Mouse (Mus musculus) adrenal gland, adult 18-20 months (tissue): ENCODE measurements around the gene Tmem178b. TPM values are rescaled to one million over a fixed set of nuclear protein-coding genes. Genes with fewer than 3 reads are reported as not detected.

Source experiments
- DNase-seq, 2 experiments: peaks; one replicate each; pipeline ENCODE4 v3.0.0; 2021 to 2022; ENCODE audit warnings: low spot score in 2 of 2
- total RNA-seq, 2 experiments: library from RNA; stranded (reverse); gene quantifications; 1 replicate in 1 of 2; 2 replicates in 1 of 2; pipeline ENCODE4 v1.2.3; 2021

Tmem178b gene
- total RNA-seq, 2 experiments from 2014 or later: 8.4 to 31.7 TPM

- no peak for DNase-seq
Measured at GRCm38 (mm10) chr6:39917242-39917641, 44.2 kb downstream of the Tmem178b start.

- DNase-seq: no peak
Measured at GRCm38 (mm10) chr6:39917729-39918128, 44.7 kb downstream of the Tmem178b start.

- DNase-seq: no peak
Measured at GRCm38 (mm10) chr6:39919011-39919709, 46.1 kb downstream of the Tmem178b start.

GRCm38 (mm10) chr6:39926442-39926841 lies 53.4 kb downstream of the Tmem178b start:
- no peak for DNase-seq

- no peak for DNase-seq
Measured at GRCm38 (mm10) chr6:39936590-39936989, 63.5 kb downstream of the Tmem178b start.

GRCm38 (mm10) chr6:39940920-39941319 lies 67.8 kb downstream of the Tmem178b start:
- DNase-seq: no peak

- DNase-seq: peak; percentile 31 to 53
Measured at GRCm38 (mm10) chr6:39944854-39945253, 71.8 kb downstream of the Tmem178b start.

GRCm38 (mm10) chr6:39945670-39946440 lies 72.8 kb downstream of the Tmem178b start:
- no peak for DNase-seq

GRCm38 (mm10) chr6:39946601-39947000 lies 73.5 kb downstream of the Tmem178b start:
- no peak for DNase-seq

- no peak for DNase-seq
Measured at GRCm38 (mm10) chr6:39953951-39954350, 80.9 kb downstream of the Tmem178b start.

GRCm38 (mm10) chr6:39955211-39955610 lies 82.1 kb downstream of the Tmem178b start:
- no peak for DNase-seq

GRCm38 (mm10) chr6:39964606-39965005 lies 91.5 kb downstream of the Tmem178b start:
- DNase-seq: no peak

GRCm38 (mm10) chr6:39970281-39970680 lies 97.2 kb downstream of the Tmem178b start:
- no peak for DNase-seq

GRCm38 (mm10) chr6:39978942-39979341 lies 105.9 kb downstream of the Tmem178b start:
- DNase-seq: no peak

GRCm38 (mm10) chr6:39990772-39991171 lies 117.7 kb downstream of the Tmem178b start:
- no peak for DNase-seq

GRCm38 (mm10) chr6:39991922-39992321 lies 118.9 kb downstream of the Tmem178b start:
- DNase-seq: no peak

- DNase-seq: no peak
Measured at GRCm38 (mm10) chr6:40006006-40006765, 133.1 kb downstream of the Tmem178b start.

GRCm38 (mm10) chr6:40008166-40008907 lies 135.3 kb downstream of the Tmem178b start:
- DNase-seq: no peak

GRCm38 (mm10) chr6:40009718-40010117 lies 136.6 kb downstream of the Tmem178b start:
- DNase-seq: no peak

GRCm38 (mm10) chr6:40011066-40011465 lies 138.0 kb downstream of the Tmem178b start:
- DNase-seq: no peak

GRCm38 (mm10) chr6:40011609-40012008 lies 138.5 kb downstream of the Tmem178b start:
- no peak for DNase-seq
